In genomic region chr14:19688426-19688825, GRCm38 (mm10) we compare ENCODE assay signal across 16 mouse cellular contexts.
"Had no signal": no experiment of that assay in that cellular context is flagged by ENCODE, and none has a peak within 500 bp of the region (broad histone marks: within the 10 kb centered on the region; RNA-seq: fewer than 3 reads in every experiment).

No protein-coding gene starts in this region.

- H3K4me2 ChIP-seq: neural tube, embryonic 13.5 days; neural tube, embryonic 15.5 days; stomach, embryonic 15.5 days had no signal

- H3K4me1 ChIP-seq: neural tube, embryonic 13.5 days; neural tube, embryonic 15.5 days; stomach, embryonic 15.5 days had no signal

- DNase-seq: retina, postnatal 1 day; right cerebral cortex, adult 18-20 months; right cerebral cortex, postnatal 14 days; right cerebral cortex, postnatal 25 days; right cerebral cortex, postnatal 4 days; spleen, adult 18-20 months; thymus, adult 18-20 months; thymus, adult 2 months; thymus, postnatal 14 days; thymus, postnatal 25 days; thymus, postnatal 36 days; thymus, postnatal 4 days had no signal

- H3K4me3 ChIP-seq: neural tube, embryonic 13.5 days; neural tube, embryonic 15.5 days; stomach, embryonic 15.5 days had no signal

- H3K27ac ChIP-seq: neural tube, embryonic 13.5 days; neural tube, embryonic 15.5 days; stomach, embryonic 15.5 days; stomach, postnatal 0 days had no signal

- H3K27me3 ChIP-seq: neural tube, embryonic 13.5 days; neural tube, embryonic 15.5 days; stomach, embryonic 15.5 days had no signal

- H3K9ac ChIP-seq: neural tube, embryonic 13.5 days; neural tube, embryonic 15.5 days; stomach, embryonic 15.5 days had no signal

- H3K9me3 ChIP-seq: neural tube, embryonic 13.5 days; neural tube, embryonic 15.5 days; stomach, embryonic 15.5 days had no signal

- H3K36me3 ChIP-seq: neural tube, embryonic 13.5 days; neural tube, embryonic 15.5 days; stomach, embryonic 15.5 days had no signal
